Mouse (Mus musculus): Measurements from ENCODE around the gene Hps4.
"Not testable (repeated sequence)": the region's sequence is repeated elsewhere in the genome, so short reads cannot be mapped to it uniquely, and the experiment has no call there.

Hps4 gene

GRCm38 (mm10) chr5:112342463-112343204, at the start of gene Hps4, which contains the start of gene Srrd:
Gene Hps4, plus strand, starts transcription at chr5:112343083.
Gene Srrd, minus strand, starts transcription at chr5:112343040.
- DNase-seq = peak; percentile 73 to 85

GRCm38 (mm10) chr5:112293800-112294199, 49.1 kb upstream of the Hps4 start:
- no peak for DNase-seq

- no peak for DNase-seq
These were observed 48.2 kb upstream of the Hps4 start for GRCm38 (mm10) chr5:112294696-112295095.

GRCm38 (mm10) chr5:112295162-112295561, 47.7 kb upstream of the Hps4 start:
- DNase-seq = no peak

- DNase-seq = no peak
These were observed 47.3 kb upstream of the Hps4 start for GRCm38 (mm10) chr5:112295564-112295963.

GRCm38 (mm10) chr5:112296404-112297181, 46.3 kb upstream of the Hps4 start:
- no peak for DNase-seq

- no peak for DNase-seq
These were observed 45.6 kb upstream of the Hps4 start for GRCm38 (mm10) chr5:112297257-112297656.

GRCm38 (mm10) chr5:112298226-112298988, 44.5 kb upstream of the Hps4 start:
- DNase-seq = no peak

GRCm38 (mm10) chr5:112299399-112299798, 43.5 kb upstream of the Hps4 start:
- no peak for DNase-seq

GRCm38 (mm10) chr5:112300112-112300511, 42.8 kb upstream of the Hps4 start:
- no peak for DNase-seq

- DNase-seq = no peak
These were observed 42.1 kb upstream of the Hps4 start for GRCm38 (mm10) chr5:112300721-112301308.

- DNase-seq = no peak
These were observed 41.2 kb upstream of the Hps4 start for GRCm38 (mm10) chr5:112301694-112302093.

GRCm38 (mm10) chr5:112302310-112302709, 40.6 kb upstream of the Hps4 start:
- DNase-seq = no peak

GRCm38 (mm10) chr5:112305842-112306241, 37.0 kb upstream of the Hps4 start:
- DNase-seq = no peak

GRCm38 (mm10) chr5:112313222-112313885, 29.5 kb upstream of the Hps4 start:
- no peak for DNase-seq

- DNase-seq = no peak
These were observed 26.4 kb upstream of the Hps4 start for GRCm38 (mm10) chr5:112316468-112316867.

GRCm38 (mm10) chr5:112317328-112317727, 25.6 kb upstream of the Hps4 start:
- DNase-seq = no peak

GRCm38 (mm10) chr5:112319343-112319742, 23.5 kb upstream of the Hps4 start:
- not testable (repeated sequence) for DNase-seq

- no peak for DNase-seq
These were observed 22.5 kb upstream of the Hps4 start for GRCm38 (mm10) chr5:112320379-112320778.

GRCm38 (mm10) chr5:112320936-112321335, 21.9 kb upstream of the Hps4 start:
- no peak for DNase-seq

GRCm38 (mm10) chr5:112321376-112321775, 21.5 kb upstream of the Hps4 start:
- no peak for DNase-seq

- no peak for DNase-seq
These were observed 19.6 kb upstream of the Hps4 start for GRCm38 (mm10) chr5:112323246-112323645.

Data from spleen, adult 18-20 months (tissue).